Mouse (Mus musculus): ENCODE results near the gene 1700019N19Rik. TPM values are rescaled to one million over a fixed set of nuclear protein-coding genes. Genes with fewer than 3 reads are reported as not detected.

1700019N19Rik gene
- polyA plus RNA-seq, 1 experiment, result 0.35 TPM

DNA sequence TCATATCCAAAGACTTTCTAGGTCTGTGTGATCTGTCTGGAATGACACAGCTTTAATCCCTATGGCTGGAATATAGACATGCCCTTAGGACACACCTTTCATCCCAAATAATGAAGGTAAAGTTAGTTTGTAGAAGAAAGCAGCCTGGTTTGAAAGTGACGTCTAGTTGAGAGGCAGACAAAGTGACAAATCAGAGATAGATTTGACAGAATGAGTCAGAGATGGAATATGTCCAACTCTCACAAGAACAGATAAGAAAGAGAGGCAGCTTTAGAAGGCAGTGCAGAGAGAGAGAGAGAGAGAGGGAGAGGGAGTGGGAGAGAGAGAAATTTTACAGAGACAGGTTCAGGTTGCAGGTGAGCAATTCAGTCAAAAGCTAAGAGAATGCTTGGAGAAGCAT is 30.1 kb upstream of the 1700019N19Rik start:
- no peak for DNase-seq
- H3K4me3 ChIP-seq (ENCODE audit: control insufficient read depth, insufficient read depth, low read length), result no peak overlapping the region
- no peaks in the 10 kb centered on the region for H3K27me3 ChIP-seq (ENCODE audit: control insufficient read depth, insufficient read depth, low read length)
- no peak for TF ChIP-seq CTCF (IDR thresholded peaks at IDR 0.05; ENCODE audit: borderline replicate concordance, control insufficient read depth, extremely low read depth, insufficient read depth, low read length, poor library complexity)
- no peak for TF ChIP-seq POLR2A (IDR thresholded peaks at IDR 0.05; ENCODE audit: control insufficient read depth, extremely low read depth, insufficient read depth, low read length, poor library complexity)
- no peaks in the 10 kb centered on the region for H3K36me3 ChIP-seq (ENCODE audit: control insufficient read depth, insufficient read depth, low read length)
- 98% methylated on average over 1 of the region's 1 CpGs for WGBS
- H3K4me1 ChIP-seq (replicated peaks; ENCODE audit: control insufficient read depth, insufficient read depth, low read length), result peaks cover 4% of the 10 kb centered on the region
- H3K27ac ChIP-seq (ENCODE audit: control insufficient read depth, insufficient read depth, low read length), result no peak overlapping the region

- no peaks in the 10 kb centered on the region for H3K36me3 ChIP-seq (ENCODE audit: control insufficient read depth, insufficient read depth, low read length)
- TF ChIP-seq CTCF (IDR thresholded peaks at IDR 0.05; ENCODE audit: borderline replicate concordance, control insufficient read depth, extremely low read depth, insufficient read depth, low read length, poor library complexity) (no peak), POLR2A (IDR thresholded peaks at IDR 0.05; ENCODE audit: control insufficient read depth, extremely low read depth, insufficient read depth, low read length, poor library complexity) (no peak)
- 92% methylated on average over 3 of the region's 3 CpGs for WGBS
- no peak for DNase-seq
- H3K4me1 ChIP-seq (replicated peaks; ENCODE audit: control insufficient read depth, insufficient read depth, low read length), result peaks cover 13% of the 10 kb centered on the region
- no peak overlapping the region for H3K27ac ChIP-seq (ENCODE audit: control insufficient read depth, insufficient read depth, low read length)
- no peaks in the 10 kb centered on the region for H3K27me3 ChIP-seq (ENCODE audit: control insufficient read depth, insufficient read depth, low read length)
- no peak overlapping the region for H3K4me3 ChIP-seq (ENCODE audit: control insufficient read depth, insufficient read depth, low read length)
Observed at GRCm38 (mm10) chr19:58823301-58823700, 29.0 kb upstream of the 1700019N19Rik start.

GRCm38 (mm10) chr19:58822454-58823200 is 28.4 kb upstream of the 1700019N19Rik start:
- TF ChIP-seq CTCF (IDR thresholded peaks at IDR 0.05; ENCODE audit: borderline replicate concordance, control insufficient read depth, extremely low read depth, insufficient read depth, low read length, poor library complexity) (no peak), POLR2A (IDR thresholded peaks at IDR 0.05; ENCODE audit: control insufficient read depth, extremely low read depth, insufficient read depth, low read length, poor library complexity) (no peak)
- no peak for DNase-seq
- no peaks in the 10 kb centered on the region for H3K27me3 ChIP-seq (ENCODE audit: control insufficient read depth, insufficient read depth, low read length)
- 49% methylated on average over 20 of the region's 20 CpGs for WGBS
- no peak overlapping the region for H3K27ac ChIP-seq (ENCODE audit: control insufficient read depth, insufficient read depth, low read length)
- H3K36me3 ChIP-seq (ENCODE audit: control insufficient read depth, insufficient read depth, low read length), result no peaks in the 10 kb centered on the region
- no peak overlapping the region for H3K4me3 ChIP-seq (ENCODE audit: control insufficient read depth, insufficient read depth, low read length)
- peaks cover 13% of the 10 kb centered on the region for H3K4me1 ChIP-seq (replicated peaks; ENCODE audit: control insufficient read depth, insufficient read depth, low read length)

DNA sequence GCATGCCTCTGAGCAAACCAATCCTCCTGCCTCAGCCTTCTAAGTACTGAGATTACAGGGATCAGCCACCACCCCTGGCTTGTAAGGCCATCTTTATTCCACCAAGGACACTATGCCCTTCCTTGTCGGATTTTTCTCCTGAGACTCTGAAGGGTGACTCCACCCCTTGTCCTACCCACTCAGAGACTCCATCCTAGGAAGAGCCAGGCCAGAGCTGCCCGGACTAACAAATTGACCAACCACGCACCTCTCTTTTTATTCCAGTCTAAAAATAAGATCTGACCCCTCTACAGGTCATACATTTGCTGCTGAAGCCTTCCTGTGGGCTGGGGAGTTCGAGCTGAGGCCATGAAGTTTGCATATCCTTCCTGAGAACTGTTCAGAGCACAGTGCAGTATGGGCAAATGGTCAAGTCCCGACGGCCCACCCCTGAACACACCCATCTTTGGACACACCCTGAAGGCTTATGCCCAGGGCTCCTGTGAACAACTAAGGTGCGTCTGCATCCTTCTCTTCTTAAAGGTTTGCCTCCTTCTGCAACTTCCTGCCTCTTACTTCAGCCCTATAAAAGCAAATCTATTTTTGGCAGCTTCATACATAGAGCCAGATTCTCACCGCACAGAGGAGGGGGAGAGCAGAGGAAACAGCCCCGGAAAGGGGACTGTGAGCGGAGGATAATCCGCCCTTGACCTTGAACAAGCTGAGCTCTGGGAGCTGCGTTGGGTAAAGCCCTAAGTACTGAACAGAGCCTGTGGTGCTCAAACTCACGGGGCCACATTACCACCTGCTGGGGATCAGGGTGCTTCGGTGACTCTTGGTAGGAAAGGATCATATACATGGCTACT is 24.5 kb upstream of the 1700019N19Rik start:
- no peak overlapping the region for H3K27ac ChIP-seq (ENCODE audit: control insufficient read depth, insufficient read depth, low read length)
- H3K4me1 ChIP-seq (replicated peaks; ENCODE audit: control insufficient read depth, insufficient read depth, low read length), result peaks cover 13% of the 10 kb centered on the region
- WGBS, result 20% methylated on average over 14 of the region's 14 CpGs
- peak; percentile 8 for DNase-seq
- no peaks in the 10 kb centered on the region for H3K36me3 ChIP-seq (ENCODE audit: control insufficient read depth, insufficient read depth, low read length)
- TF ChIP-seq POLR2A (IDR thresholded peaks at IDR 0.05; ENCODE audit: control insufficient read depth, extremely low read depth, insufficient read depth, low read length, poor library complexity), result no peak
- TF ChIP-seq CTCF (IDR thresholded peaks at IDR 0.05; ENCODE audit: borderline replicate concordance, control insufficient read depth, extremely low read depth, insufficient read depth, low read length, poor library complexity), result no peak
- no peak overlapping the region for H3K4me3 ChIP-seq (ENCODE audit: control insufficient read depth, insufficient read depth, low read length)
- H3K27me3 ChIP-seq (ENCODE audit: control insufficient read depth, insufficient read depth, low read length), result no peaks in the 10 kb centered on the region

DNA sequence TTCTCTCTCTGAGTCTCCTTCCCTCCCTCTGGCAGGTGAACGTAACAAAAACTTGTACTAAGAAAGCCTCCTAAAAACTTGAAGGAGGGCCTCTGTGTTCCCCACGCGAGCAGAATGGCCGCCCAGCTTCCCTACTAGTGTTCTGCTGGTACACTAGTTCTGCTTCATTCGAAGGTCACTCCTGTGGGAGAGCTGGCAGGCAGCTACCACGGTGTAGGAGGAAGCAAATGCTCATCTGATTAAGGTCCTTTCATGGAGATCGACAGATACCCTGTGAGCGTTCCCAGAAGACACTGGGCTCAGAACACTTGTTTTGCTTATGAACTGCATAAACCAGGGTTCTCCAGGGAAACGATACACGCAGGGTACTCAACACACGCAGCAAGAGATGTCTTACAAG is 23.1 kb upstream of the 1700019N19Rik start:
- no peak overlapping the region for H3K4me3 ChIP-seq (ENCODE audit: control insufficient read depth, insufficient read depth, low read length)
- H3K4me1 ChIP-seq (replicated peaks; ENCODE audit: control insufficient read depth, insufficient read depth, low read length), result peaks cover 13% of the 10 kb centered on the region
- TF ChIP-seq POLR2A (IDR thresholded peaks at IDR 0.05; ENCODE audit: control insufficient read depth, extremely low read depth, insufficient read depth, low read length, poor library complexity) (no peak), CTCF (IDR thresholded peaks at IDR 0.05; ENCODE audit: borderline replicate concordance, control insufficient read depth, extremely low read depth, insufficient read depth, low read length, poor library complexity) (no peak)
- no peak overlapping the region for H3K27ac ChIP-seq (ENCODE audit: control insufficient read depth, insufficient read depth, low read length)
- H3K36me3 ChIP-seq (ENCODE audit: control insufficient read depth, insufficient read depth, low read length), result no peaks in the 10 kb centered on the region
- WGBS, result 86% methylated on average over 11 of the region's 11 CpGs
- no peak for DNase-seq
- no peaks in the 10 kb centered on the region for H3K27me3 ChIP-seq (ENCODE audit: control insufficient read depth, insufficient read depth, low read length)

DNA sequence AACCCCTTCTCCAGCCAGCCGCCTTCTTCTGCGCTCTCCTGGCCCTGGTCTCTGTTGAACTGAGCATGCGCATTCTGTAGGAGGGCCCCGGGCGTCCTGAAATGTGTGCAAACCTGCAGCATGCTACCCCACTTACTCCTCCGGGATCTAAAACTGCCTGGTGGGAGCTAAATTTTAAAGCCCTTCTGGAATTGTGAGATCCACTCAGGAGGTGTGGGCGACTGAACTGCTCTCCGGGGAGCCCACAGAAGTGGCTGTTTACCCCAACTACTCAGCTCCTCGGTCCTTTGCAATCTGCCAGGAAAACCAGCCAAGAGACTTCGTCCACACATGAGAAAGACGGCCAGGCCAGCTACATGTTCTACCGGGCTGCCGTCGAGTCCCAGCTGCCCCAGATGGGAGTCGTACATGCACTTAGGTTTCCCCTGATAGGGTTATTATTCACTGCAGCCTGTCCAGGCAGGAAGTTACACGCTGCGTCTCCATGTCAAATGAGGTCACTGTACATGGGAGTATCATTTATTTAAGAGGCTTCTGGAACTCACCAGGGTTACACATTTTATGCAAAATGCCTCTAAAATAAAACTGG is 22.3 kb upstream of the 1700019N19Rik start:
- no peak overlapping the region for H3K4me3 ChIP-seq (ENCODE audit: control insufficient read depth, insufficient read depth, low read length)
- no peaks in the 10 kb centered on the region for H3K27me3 ChIP-seq (ENCODE audit: control insufficient read depth, insufficient read depth, low read length)
- peaks cover 13% of the 10 kb centered on the region for H3K4me1 ChIP-seq (replicated peaks; ENCODE audit: control insufficient read depth, insufficient read depth, low read length)
- H3K36me3 ChIP-seq (ENCODE audit: control insufficient read depth, insufficient read depth, low read length), result no peaks in the 10 kb centered on the region
- DNase-seq, result no peak
- H3K27ac ChIP-seq (ENCODE audit: control insufficient read depth, insufficient read depth, low read length), result no peak overlapping the region
- 91% methylated on average over 17 of the region's 17 CpGs for WGBS
- no peak for TF ChIP-seq POLR2A (IDR thresholded peaks at IDR 0.05; ENCODE audit: control insufficient read depth, extremely low read depth, insufficient read depth, low read length, poor library complexity)
- no peak for TF ChIP-seq CTCF (IDR thresholded peaks at IDR 0.05; ENCODE audit: borderline replicate concordance, control insufficient read depth, extremely low read depth, insufficient read depth, low read length, poor library complexity)

Measured in thymus, adult 2 months (tissue).